Mouse (Mus musculus): ENCODE measurements around the gene Snurf. TPM values are rescaled to one million over a fixed set of nuclear protein-coding genes. Genes with fewer than 3 reads are reported as not detected.

The Snurf gene
- polyA plus RNA-seq, 1 experiment: not detected

GRCm38 (mm10) chr7:60003006-60003865 lies 1.6 kb downstream of the Snurf start:
- 0 out of 2 replicates have a peak overlapping the region, but pooled peaks have one; percentile 18 for H3K27ac ChIP-seq (ENCODE audit: control insufficient read depth, insufficient read depth, low read depth, low read length)
- no peaks in the 10 kb centered on the region for H3K36me3 ChIP-seq (ENCODE audit: control insufficient read depth, insufficient read depth, low read length)
- peaks cover 21% of the 10 kb centered on the region for H3K4me1 ChIP-seq (ENCODE audit: control insufficient read depth, insufficient read depth, low read length)
- TF ChIP-seq POLR2A (IDR thresholded peaks at IDR 0.05; ENCODE audit: control insufficient read depth, low read depth, low read length) (no peak), CTCF (IDR thresholded peaks at IDR 0.05; ENCODE audit: control insufficient read depth, insufficient read depth, insufficient replicate concordance, low read depth, low read length) (no peak)
- no peaks in the 10 kb centered on the region for H3K27me3 ChIP-seq (ENCODE audit: control insufficient read depth, insufficient read depth, low read length)
- peak overlapping the region; percentile 86 for H3K4me3 ChIP-seq (ENCODE audit: control insufficient read depth, low read depth, low read length)

GRCm38 (mm10) chr7:59978646-59979045 lies 26.2 kb downstream of the Snurf start:
- Histone ChIP-seq H3K4me3 (ENCODE audit: control insufficient read depth, low read depth, low read length) (no peak overlapping the region), H3K4me1 (ENCODE audit: control insufficient read depth, insufficient read depth, low read length) (no peaks in the 10 kb centered on the region), H3K36me3 (ENCODE audit: control insufficient read depth, insufficient read depth, low read length) (no peaks in the 10 kb centered on the region), H3K27ac (ENCODE audit: control insufficient read depth, insufficient read depth, low read depth, low read length) (no peak overlapping the region), H3K27me3 (ENCODE audit: control insufficient read depth, insufficient read depth, low read length) (no peaks in the 10 kb centered on the region)
- no peak for TF ChIP-seq CTCF (IDR thresholded peaks at IDR 0.05; ENCODE audit: control insufficient read depth, insufficient read depth, insufficient replicate concordance, low read depth, low read length)
- no peak for TF ChIP-seq POLR2A (IDR thresholded peaks at IDR 0.05; ENCODE audit: control insufficient read depth, low read depth, low read length)

Other genes starting within 250 kb of the Snurf start
- 0.12 and 0.20 TPM in 2 replicates for gene Gm38393, start within 50 bp of the Snurf start, polyA plus RNA-seq (2012; rRNA removed)
- gene Snrpn, start 135.2 kb upstream of the Snurf start, polyA plus RNA-seq (2012; rRNA removed): 7.7 and 8.9 TPM in 2 replicates

Data from testis, adult 2 months (tissue).